Mouse (Mus musculus) small intestine, adult 2 months (tissue): ENCODE measurements at regions not wholly inside any gene's neighbourhood (a gene's known extent, or its start where the extent isn't known, plus 50 kb on each side); places are given as distances from the start of the nearest gene placed in this dataset.

Experiments used
- CTCF ChIP-seq: fragments of 200-500 bp; IDR thresholded peaks from 2 replicates; pipeline ENCODE4 v1.5.1; 2012; ENCODE audit warnings: low read depth, mild to moderate bottlenecking, control low read depth, inconsistent platforms, low read length, moderate library complexity, mixed read lengths; ENCODE audit not compliant: insufficient replicate concordance, insufficient read length; ENCODE audit errors: extremely low read depth
- POLR2A ChIP-seq: fragments of 200-500 bp; IDR thresholded peaks from 2 replicates; pipeline ENCODE4 v1.6.1; 2012; ENCODE audit warnings: low read depth, mild to moderate bottlenecking, control low read depth, inconsistent platforms, low read length, moderate library complexity

GRCm38 (mm10) chr6:117506619-117507018 lies 334.4 kb upstream of the Zfp637 start:
- TF ChIP-seq CTCF, result no peak
- TF ChIP-seq POLR2A, result no peak
